Mouse (Mus musculus) 416B (cell line): Measurements from ENCODE around the gene Col2a1.

Source experiments
- DNase-seq: peaks from one replicate; pipeline ENCODE4 v3.0.0; 2011; ENCODE audit warnings: low read depth

The Col2a1 gene

GRCm38 (mm10) chr15:98003822-98004739, at the start of gene Col2a1:
TSS of gene Col2a1 (minus strand) at chr15:98004695.
- DNase-seq, result no peak

GRCm38 (mm10) chr15:98051685-98052084, 47.2 kb upstream of the Col2a1 start:
- DNase-seq, result no peak

- no peak for DNase-seq
These were observed 44.6 kb upstream of the Col2a1 start for GRCm38 (mm10) chr15:98048918-98049700.

- peak; percentile 16 for DNase-seq
These were observed 39.9 kb upstream of the Col2a1 start for GRCm38 (mm10) chr15:98044387-98044786.

- no peak for DNase-seq
These were observed 39.5 kb upstream of the Col2a1 start for GRCm38 (mm10) chr15:98043967-98044366.

- DNase-seq, result no peak
These were observed 38.0 kb upstream of the Col2a1 start for GRCm38 (mm10) chr15:98042508-98042907.

GRCm38 (mm10) chr15:98039682-98040081, 35.2 kb upstream of the Col2a1 start:
- DNase-seq, result no peak

- DNase-seq, result peak; percentile 19
These were observed 32.1 kb upstream of the Col2a1 start for GRCm38 (mm10) chr15:98036578-98036977.

- no peak for DNase-seq
These were observed 30.7 kb upstream of the Col2a1 start for GRCm38 (mm10) chr15:98035076-98035755.

GRCm38 (mm10) chr15:98033233-98033748, 28.8 kb upstream of the Col2a1 start:
- DNase-seq, result no peak

- no peak for DNase-seq
These were observed 25.3 kb upstream of the Col2a1 start for GRCm38 (mm10) chr15:98029798-98030197.

- DNase-seq, result no peak
These were observed 22.7 kb upstream of the Col2a1 start for GRCm38 (mm10) chr15:98026967-98027904.

- no peak for DNase-seq
These were observed 21.1 kb upstream of the Col2a1 start for GRCm38 (mm10) chr15:98025611-98026010.

- no peak for DNase-seq
These were observed 18.6 kb upstream of the Col2a1 start for GRCm38 (mm10) chr15:98023137-98023536.

GRCm38 (mm10) chr15:98021886-98022285, 17.4 kb upstream of the Col2a1 start:
- no peak for DNase-seq

- no peak for DNase-seq
These were observed 14.6 kb upstream of the Col2a1 start for GRCm38 (mm10) chr15:98019047-98019446.

- DNase-seq, result peak; percentile 63
These were observed 13.4 kb upstream of the Col2a1 start for GRCm38 (mm10) chr15:98017925-98018324.

- DNase-seq, result no peak
These were observed 8.3 kb upstream of the Col2a1 start for GRCm38 (mm10) chr15:98012810-98013209.

GRCm38 (mm10) chr15:98005181-98005580, 686 bp upstream of the Col2a1 start:
- no peak for DNase-seq

GRCm38 (mm10) chr15:98004740-98005159, 255 bp upstream of the Col2a1 start:
- no peak for DNase-seq
